12 mouse cellular contexts compared by ENCODE assay signal in genomic region chr4:140747978-140748377, GRCm38 (mm10). TPM values are rescaled to one million over a fixed set of nuclear protein-coding genes. Genes with fewer than 3 reads are reported as not detected.
DNase-seq lines count a peak whose midpoint lies in the region; ATAC-seq lines count a peak whose summit lies in the region.
"Had no signal": no experiment of that assay in that cellular context is flagged by ENCODE, and none has a peak within 500 bp of the region (broad histone marks: within the 10 kb centered on the region; RNA-seq: fewer than 3 reads in every experiment).

No protein-coding gene starts in this region.

- WGBS in kidney, embryonic 16.5 days = 21% methylated on average over 12 of the region's 12 CpGs
- 7% methylated on average over 12 of the region's 12 CpGs for WGBS in heart, embryonic 12.5 days

- H3K27ac ChIP-seq in kidney, embryonic 16.5 days (ENCODE audit: low read length) = no peak overlapping the region
- peak overlapping the region; percentile 90 for H3K27ac ChIP-seq in heart, embryonic 12.5 days (ENCODE audit: poor library complexity, severe bottlenecking)
- H3K27ac ChIP-seq: kidney, embryonic 15.5 days; left cerebral cortex, adult 2 months had no signal

- intact Hi-C loops in left cerebral cortex, postnatal 14 days (cut with DNase I) = no loop called here

- no peaks in the 10 kb centered on the region for H3K27me3 ChIP-seq in kidney, embryonic 16.5 days (ENCODE audit: insufficient read depth, low read length)
- peaks cover 4% of the 10 kb centered on the region; the same call in 1 of the 2 replicates for H3K27me3 ChIP-seq in heart, embryonic 12.5 days (replicated peaks)

- peaks cover 9% of the 10 kb centered on the region; the same call in 1 of the 2 replicates for H3K4me1 ChIP-seq in kidney, embryonic 16.5 days (ENCODE audit: insufficient read depth, low read length)
- peaks cover 28% of the 10 kb centered on the region for H3K4me1 ChIP-seq in heart, embryonic 12.5 days (replicated peaks)

- no peak for DNase-seq in kidney, adult 18-20 months
- DNase-seq in Muller cell, postnatal 12 days (ENCODE audit: inconsistent ontology term) = peak; percentile 54
- peak; percentile 47 for DNase-seq in lung, postnatal 10 days
- DNase-seq in thymus, postnatal 10 days (ENCODE audit: low spot score in 2 of 2) = no peak
- no peak for DNase-seq in left cerebral cortex, postnatal 14 days (ENCODE audit: low spot score in 2 of 2)
- DNase-seq: forebrain, postnatal 0 days; right cerebral cortex, postnatal 25 days had no signal

- no peak overlapping the region for H3K4me2 ChIP-seq in kidney, embryonic 16.5 days (replicated peaks; ENCODE audit: low read depth, low read length)
- peak overlapping the region; percentile 45 for H3K4me2 ChIP-seq in heart, embryonic 12.5 days
- H3K4me2 ChIP-seq: kidney, embryonic 15.5 days had no signal

- no peaks in the 10 kb centered on the region for H3K36me3 ChIP-seq in kidney, embryonic 16.5 days (ENCODE audit: insufficient read depth, low read length)
- no peaks in the 10 kb centered on the region for H3K36me3 ChIP-seq in heart, embryonic 12.5 days
- H3K36me3 ChIP-seq: kidney, embryonic 15.5 days had no signal

- ATAC-seq in kidney, embryonic 16.5 days (ENCODE audit: low FRiP score, low TSS enrichment) = 0 out of 2 replicates have a peak, but pooled peaks have one; percentile 36
- ATAC-seq in heart, embryonic 12.5 days (ENCODE audit: insufficient number of reproducible peaks, low FRiP score) = peak; percentile 78
- no peak for ATAC-seq in monocyte, adult 5-6 weeks (replicated peaks; ENCODE audit: insufficient number of reproducible peaks, low FRiP score, low TSS enrichment, poor library complexity, severe bottlenecking)
- ATAC-seq: forebrain, postnatal 0 days had no signal

- H3K9me3 ChIP-seq in kidney, embryonic 16.5 days (ENCODE audit: low read length) = no peaks in the 10 kb centered on the region
- no peaks in the 10 kb centered on the region for H3K9me3 ChIP-seq in heart, embryonic 12.5 days (replicated peaks)
- H3K9me3 ChIP-seq: kidney, embryonic 15.5 days had no signal

- H3K4me3 ChIP-seq in kidney, embryonic 16.5 days (ENCODE audit: low read length) = no peak overlapping the region
- H3K4me3 ChIP-seq in heart, embryonic 12.5 days = peak overlapping the region; percentile 12; the same call in 1 of the 2 replicates
- H3K4me3 ChIP-seq: kidney, embryonic 15.5 days; left cerebral cortex, adult 2 months had no signal

- no peak overlapping the region for H3K9ac ChIP-seq in kidney, embryonic 16.5 days (replicated peaks; ENCODE audit: low read length)
- peak overlapping the region; percentile 68 for H3K9ac ChIP-seq in heart, embryonic 12.5 days
- H3K9ac ChIP-seq: forebrain, postnatal 0 days; kidney, embryonic 15.5 days had no signal

RNA-seq across cellular contexts. Expression of gene Padi6, which starts 5.5 kb away (rescaled TPM):
- not detected in 2 replicates for polyA plus RNA-seq in kidney, embryonic 16.5 days (2015; fragmentation: Nextera tagmentation; extraction: Ambion mirVana)
- not detected in 2 replicates for polyA plus RNA-seq in heart, embryonic 12.5 days (2016; fragmentation: Nextera tagmentation; extraction: Ambion mirVana)
- total RNA-seq in monocyte, adult 5-6 weeks (2017) = not detected in 3 replicates
- under 1 TPM; 0.55 to 0.77 TPM for total RNA-seq in left cerebral cortex, postnatal 14 days (2021)
- total RNA-seq: forebrain, postnatal 0 days; left cerebral cortex, adult 2 months had no signal
- polyA plus RNA-seq: kidney, embryonic 15.5 days had no signal

RNA-seq across cellular contexts. Expression of gene Padi4, which starts 26.1 kb away (rescaled TPM):
- polyA plus RNA-seq in kidney, embryonic 16.5 days (2015; fragmentation: Nextera tagmentation; extraction: Ambion mirVana) = 1.0 and 1.1 TPM in 2 replicates
- 2.1 and 2.5 TPM in 2 replicates for polyA plus RNA-seq in heart, embryonic 12.5 days (2016; fragmentation: Nextera tagmentation; extraction: Ambion mirVana)
- total RNA-seq in monocyte, adult 5-6 weeks (2017) = 5.7 to 16.3 TPM (median 13.0 TPM) in 3 replicates
- total RNA-seq in left cerebral cortex, postnatal 14 days (2021) = not detected
- total RNA-seq: forebrain, postnatal 0 days had no signal

RNA-seq across cellular contexts. Expression of gene Rcc2, which starts 47.6 kb away (rescaled TPM):
- polyA plus RNA-seq in kidney, embryonic 16.5 days (2015; fragmentation: Nextera tagmentation; extraction: Ambion mirVana) = 19.5 and 21.0 TPM in 2 replicates
- polyA plus RNA-seq in heart, embryonic 12.5 days (2016; fragmentation: Nextera tagmentation; extraction: Ambion mirVana) = 38.5 and 40.6 TPM in 2 replicates
- 37.9 to 43.0 TPM (median 38.5 TPM) in 3 replicates for total RNA-seq in monocyte, adult 5-6 weeks (2017)
- 10 to 100 TPM; 67.2 to 69.5 TPM for total RNA-seq in left cerebral cortex, postnatal 14 days (2021)

Comparison
In these comparisons a context has a peak if more than half of its experiments do, and no peak if none do; other contexts are left out.
1. DNase-seq: peak in Muller cell, postnatal 12 days (single experiment) and lung, postnatal 10 days (single experiment); none in kidney, adult 18-20 months (single experiment), thymus, postnatal 10 days (0 of 2) and left cerebral cortex, postnatal 14 days (0 of 2).